Mouse (Mus musculus): Measurements from ENCODE around the gene Cux2.

GRCm38 (mm10) chr5:122081471-122081870 is 31.6 kb upstream of the Cux2 start:
- no peak for TF ChIP-seq CTCF (conservative IDR thresholded peaks at IDR 0.05; ENCODE audit: insufficient read depth, insufficient read length, low read depth, low read length)
- TF ChIP-seq POLR2A (IDR thresholded peaks at IDR 0.05; ENCODE audit: low read depth, low read length): no peak
